Mouse (Mus musculus) left cerebral cortex, postnatal 14 days (tissue): ENCODE results near the gene Dtx4. TPM values are rescaled to one million over a fixed set of nuclear protein-coding genes. Genes with fewer than 3 reads are reported as not detected.
"Not testable (repeated sequence)": the region's sequence is repeated elsewhere in the genome, so short reads cannot be mapped to it uniquely, and the experiment has no call there.

Experiments
- DNase-seq, 2 experiments: peaks; one replicate each; pipeline ENCODE4 v3.0.0; 2021 to 2022; ENCODE audit warnings: low spot score in 2 of 2, mixed read lengths in 1 of 2
- intact Hi-C: fragments of 180-260 bp; cut with DNase I; formaldehyde crosslinking; loops from one replicate; pipeline ENCODE4 v1.15.1; 2025
- long read RNA-seq, 2 experiments: library from polyadenylated mRNA; stranded (forward); transcript quantifications; one replicate each; pipeline ENCODE4 v2.0.0; 2021
- total RNA-seq, 2 experiments: library from RNA; stranded (reverse); gene quantifications; 2 replicates each; pipeline ENCODE4 v1.2.3; 2021

Dtx4 gene
- 10 to 100 TPM; 46.5 to 52.1 TPM for total RNA-seq
- long read RNA-seq, experiment 1, full-length matches to known transcripts = 3 of 22 reads
- long read RNA-seq, experiment 1, partial matches to known transcripts = 17 of 22 reads
- long read RNA-seq, experiment 1, other reads (novel, unspliced or antisense) = 2 of 22 reads
- long read RNA-seq, experiment 2, full-length matches to known transcripts = 5 of 23 reads
- long read RNA-seq, experiment 2, partial matches to known transcripts = 12 of 23 reads
- long read RNA-seq, experiment 2, other reads (novel, unspliced or antisense) = 6 of 23 reads

DNA sequence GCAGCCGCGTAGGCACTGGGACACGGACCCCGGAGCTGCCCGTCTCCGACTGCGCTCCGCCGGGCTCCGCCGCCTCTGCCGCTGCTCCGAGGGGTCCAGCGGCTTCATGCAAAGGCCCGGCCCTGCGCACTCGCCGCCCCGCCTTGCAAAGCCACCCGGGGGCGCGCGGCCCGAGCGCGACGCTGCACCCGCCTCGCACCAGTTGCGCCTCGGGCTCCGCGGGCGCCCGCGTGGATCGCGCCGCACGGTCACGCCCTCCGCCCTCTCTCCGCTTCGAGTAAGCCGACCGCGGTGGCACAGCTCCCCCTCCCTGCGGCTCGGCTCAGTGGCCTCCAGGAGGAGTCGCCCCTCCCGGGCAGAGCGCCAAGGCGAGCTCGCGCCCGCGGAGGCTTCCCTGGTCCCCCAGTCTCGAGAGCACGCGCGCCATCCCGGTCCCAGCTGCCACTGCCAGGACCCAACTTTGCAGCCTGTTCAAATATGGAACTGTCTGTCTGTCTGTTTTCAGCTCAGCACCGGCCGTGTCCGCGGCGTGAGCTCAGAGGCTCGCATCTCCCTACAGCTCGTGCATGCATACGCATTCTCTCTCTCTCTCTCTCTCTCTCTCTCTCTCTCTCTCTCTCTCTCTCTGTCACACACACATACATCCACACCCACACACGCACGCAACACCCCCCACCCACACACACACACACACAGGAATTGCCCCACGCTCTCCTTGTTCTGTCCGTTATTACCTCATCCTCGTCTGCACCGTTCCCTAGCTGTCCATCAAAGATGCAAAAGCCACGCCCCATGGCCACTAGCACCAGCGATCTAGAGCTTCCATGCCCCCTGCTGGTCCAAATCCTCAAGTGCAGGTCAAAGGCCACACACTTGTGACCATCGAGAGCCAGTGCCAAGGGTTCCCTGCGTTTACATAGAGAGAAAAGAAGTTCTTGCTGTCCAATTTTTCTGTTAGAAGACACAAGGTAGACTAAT is at the start of gene Dtx4:
Gene Dtx4, minus strand, starts transcription at position 85 of the 978 bp plus-strand sequence.
- peak; percentile 93 to 96 for DNase-seq
- intact Hi-C loops = loop anchor here (5.0 kb wide), 3 partner anchors 34 to 489 kb away; no protein-coding TSS in a partner anchor

DNA sequence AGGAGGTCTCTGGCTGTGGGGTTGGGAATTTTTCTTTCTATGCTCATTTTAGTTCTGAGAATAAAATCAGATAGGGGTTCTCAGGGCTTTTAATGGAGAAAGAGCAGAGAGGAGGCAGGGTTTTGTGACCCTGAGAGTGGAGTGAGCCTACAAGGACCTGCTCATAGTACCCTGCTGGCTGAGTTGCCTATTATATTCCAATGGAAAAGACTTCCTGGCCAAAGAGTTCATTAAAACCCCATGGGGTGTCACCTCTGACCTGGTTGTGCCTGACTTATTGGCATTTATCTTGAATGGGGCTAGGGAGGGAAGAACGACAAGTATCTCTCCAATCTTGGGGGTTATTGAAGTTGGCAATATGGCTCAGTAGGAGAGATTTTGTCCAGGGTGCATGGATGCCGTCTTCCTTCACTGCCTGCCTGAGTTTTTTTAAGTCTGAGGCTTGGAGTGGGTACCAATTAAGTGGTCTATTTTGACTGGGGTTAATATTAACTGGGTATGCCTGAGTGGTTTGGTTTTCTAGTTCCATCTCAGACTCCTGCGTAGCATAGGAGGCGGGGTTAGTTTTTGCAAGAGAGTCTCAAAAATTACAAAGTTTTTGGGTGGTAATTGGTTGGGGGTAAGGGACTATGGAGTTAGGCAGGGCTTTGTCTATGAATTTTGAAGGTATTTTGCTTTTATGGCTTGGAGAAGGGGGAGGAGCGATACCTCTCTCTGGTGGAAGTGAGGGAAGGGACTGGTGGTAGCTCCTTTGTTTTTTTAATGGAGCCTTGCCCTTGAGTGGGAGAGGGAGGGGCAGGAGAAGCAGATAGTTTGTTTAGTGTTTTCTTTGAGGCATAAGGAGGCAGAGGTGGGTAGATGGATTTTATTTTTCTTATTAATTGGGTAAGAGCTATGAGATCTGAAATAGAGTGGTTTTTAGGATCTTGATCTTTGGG is 49.0 kb upstream of the Dtx4 start:
- intact Hi-C loops = no loop called here
- DNase-seq = no peak

DNA sequence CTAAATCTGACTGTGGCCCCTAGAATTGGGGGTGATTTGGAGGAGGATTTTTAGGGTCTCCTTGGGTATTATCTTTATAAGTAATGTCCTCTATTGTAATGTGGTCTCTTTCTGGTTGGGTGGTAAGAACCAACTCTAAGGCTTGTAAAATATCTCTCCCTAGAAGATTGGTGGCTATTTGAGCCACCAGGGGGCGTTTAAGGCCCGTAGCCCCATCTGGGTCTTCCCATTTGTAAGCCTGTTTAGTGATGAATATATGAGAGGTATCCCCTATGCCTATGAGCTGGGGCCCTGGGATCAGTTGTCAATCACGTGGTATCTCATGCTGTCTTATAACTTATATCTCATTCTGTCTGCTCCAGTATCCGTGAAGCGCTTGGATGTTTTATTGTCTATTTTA is 47.9 kb upstream of the Dtx4 start:
- no peak for DNase-seq
- intact Hi-C loops = no loop called here

DNA sequence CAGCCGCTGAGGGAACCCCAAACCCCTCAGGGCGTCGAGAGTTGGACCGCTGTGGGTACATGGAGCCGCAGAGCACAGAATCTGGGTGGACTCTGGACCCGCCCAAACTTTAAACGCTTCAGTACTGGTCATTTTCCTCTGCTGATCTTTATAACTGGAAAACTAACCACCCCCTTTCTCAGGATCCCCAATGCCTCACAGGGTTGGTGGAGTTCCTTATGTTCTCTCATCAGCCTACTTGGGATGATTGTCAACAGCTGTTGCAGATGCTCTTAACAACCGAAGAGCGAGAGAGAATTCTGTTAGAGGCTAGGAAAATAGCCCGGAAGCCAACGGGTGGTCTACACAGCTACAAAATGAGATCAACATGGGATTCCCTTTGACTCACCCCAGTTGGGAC is 44.2 kb upstream of the Dtx4 start, which contains the start of gene Fam111a:
Gene Fam111a, plus strand, starts transcription at position 301 of the 400 bp plus-strand sequence.
- DNase-seq, intact Hi-C loops: not testable (repeated sequence)

DNA sequence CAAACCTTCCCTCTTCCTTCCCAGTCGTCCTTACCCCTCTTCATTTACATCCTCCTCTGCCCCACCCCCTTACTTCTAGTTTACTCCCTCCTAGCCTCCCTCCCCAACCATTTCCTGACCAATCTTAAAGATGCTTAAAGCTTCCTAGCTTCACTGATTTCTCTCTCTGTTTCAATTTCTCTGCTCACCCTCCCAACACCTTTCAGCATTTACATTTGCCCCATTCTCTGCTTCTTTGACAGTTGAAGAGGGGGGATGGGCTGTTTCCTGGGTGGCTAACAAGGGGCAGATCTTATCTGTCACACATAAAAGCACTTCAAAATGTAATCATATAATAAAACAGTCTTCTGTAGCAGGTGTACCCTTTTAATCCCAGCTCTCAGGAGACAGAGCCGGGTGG is 40.4 kb upstream of the Dtx4 start:
- no peak for DNase-seq
- intact Hi-C loops = no loop called here

DNA sequence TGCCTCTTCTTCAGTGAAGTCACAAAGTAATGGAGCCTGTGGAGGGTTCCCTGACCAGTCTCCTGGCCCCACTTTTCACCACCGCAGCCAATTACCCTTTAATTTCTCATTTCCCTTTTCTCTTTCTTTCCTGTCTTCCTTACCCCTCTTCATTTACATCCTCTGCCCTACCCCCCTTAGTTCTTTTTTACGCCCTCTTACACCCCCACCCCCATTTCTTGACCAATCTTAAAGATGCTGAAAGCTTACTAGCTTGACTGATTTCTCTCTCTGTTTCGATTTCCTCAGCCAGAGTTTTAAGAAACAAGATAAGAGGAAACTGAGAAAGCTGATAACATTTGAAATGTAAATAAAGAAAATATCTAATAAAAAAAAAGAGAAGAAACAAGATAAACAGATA is 39.5 kb upstream of the Dtx4 start:
- DNase-seq = no peak
- intact Hi-C loops = no loop called here

DNA sequence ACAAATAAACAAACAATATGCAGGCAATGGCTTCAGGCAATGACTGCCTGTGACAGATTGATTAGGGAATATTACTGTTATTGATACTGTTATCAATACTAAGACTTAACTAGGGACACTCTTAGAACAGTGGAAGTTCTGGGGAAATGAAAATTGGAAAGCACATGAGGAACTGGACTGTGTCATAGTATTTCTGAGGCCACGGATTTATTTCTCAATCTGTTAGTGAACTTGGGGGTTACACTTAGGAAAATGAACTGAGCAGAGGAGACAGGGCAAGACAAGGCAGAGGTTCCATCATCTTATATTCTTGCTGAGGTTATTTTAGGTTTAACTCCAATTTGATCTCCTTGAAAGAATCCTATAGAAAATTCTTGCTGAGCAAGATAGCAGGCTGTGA is 38.7 kb upstream of the Dtx4 start:
- intact Hi-C loops = no loop called here
- no peak for DNase-seq

DNA sequence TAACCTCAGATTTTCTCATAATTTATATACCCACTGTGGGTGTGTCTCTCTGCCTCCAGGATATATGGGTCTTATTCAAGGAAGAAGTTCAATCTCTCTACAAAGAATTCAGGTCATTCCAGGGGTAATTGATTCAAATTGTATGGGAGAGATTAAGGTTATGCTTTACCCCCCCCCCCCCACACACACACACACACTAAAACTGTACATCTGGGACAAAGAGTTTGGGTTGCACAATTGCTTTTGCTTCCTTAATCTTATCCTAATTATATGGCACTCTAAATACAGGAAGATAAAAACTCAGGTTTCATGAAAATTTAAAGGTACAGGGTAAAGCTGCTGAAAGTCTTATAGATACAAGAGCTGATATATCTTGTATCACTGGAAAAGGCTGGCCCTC is 35.9 kb upstream of the Dtx4 start:
- DNase-seq = no peak
- intact Hi-C loops = no loop called here

DNA sequence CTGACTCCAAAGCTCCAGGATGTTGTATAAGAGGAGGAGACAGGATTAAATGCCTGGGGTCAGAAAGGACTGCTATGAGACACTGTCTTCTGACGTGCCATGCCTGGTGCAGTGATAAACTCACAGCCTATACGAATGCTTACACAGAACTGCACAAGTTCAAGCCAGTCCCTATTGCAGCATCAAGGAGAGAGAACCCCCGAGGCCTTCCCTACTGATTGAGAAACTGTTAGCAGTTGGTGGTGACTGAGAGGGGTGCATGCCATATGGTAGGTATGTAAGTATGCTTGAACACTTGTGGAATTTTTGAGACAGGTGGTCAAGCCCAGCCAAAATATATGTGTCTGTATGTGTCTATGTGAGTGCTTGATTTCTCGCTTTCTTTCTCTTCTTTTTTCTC is 22.1 kb upstream of the Dtx4 start:
- intact Hi-C loops = no loop called here
- DNase-seq = no peak

DNA sequence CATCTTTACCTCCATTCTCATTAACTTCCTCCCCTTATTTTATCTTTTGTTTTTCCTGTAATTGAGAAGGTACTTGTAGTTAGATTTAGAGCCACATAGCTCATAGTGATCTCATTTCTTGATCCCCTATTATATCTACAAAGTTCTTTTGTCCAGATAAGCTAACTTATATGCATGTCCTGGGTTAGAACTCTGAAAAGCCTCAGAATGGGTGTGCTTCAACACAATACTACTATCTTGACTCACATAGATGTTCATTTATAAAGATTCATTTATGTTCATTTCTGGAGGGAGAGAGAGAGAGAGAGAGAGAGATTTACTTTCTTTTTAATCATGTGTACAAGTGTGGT is 17.3 kb upstream of the Dtx4 start:
- intact Hi-C loops = loop anchor here (5.0 to 10.0 kb wide), 3 partner anchors 279 to 1296 kb away; partner anchors contain the start of genes Lpxn, Olfr1499 and Zfp91
- no peak for DNase-seq

DNA sequence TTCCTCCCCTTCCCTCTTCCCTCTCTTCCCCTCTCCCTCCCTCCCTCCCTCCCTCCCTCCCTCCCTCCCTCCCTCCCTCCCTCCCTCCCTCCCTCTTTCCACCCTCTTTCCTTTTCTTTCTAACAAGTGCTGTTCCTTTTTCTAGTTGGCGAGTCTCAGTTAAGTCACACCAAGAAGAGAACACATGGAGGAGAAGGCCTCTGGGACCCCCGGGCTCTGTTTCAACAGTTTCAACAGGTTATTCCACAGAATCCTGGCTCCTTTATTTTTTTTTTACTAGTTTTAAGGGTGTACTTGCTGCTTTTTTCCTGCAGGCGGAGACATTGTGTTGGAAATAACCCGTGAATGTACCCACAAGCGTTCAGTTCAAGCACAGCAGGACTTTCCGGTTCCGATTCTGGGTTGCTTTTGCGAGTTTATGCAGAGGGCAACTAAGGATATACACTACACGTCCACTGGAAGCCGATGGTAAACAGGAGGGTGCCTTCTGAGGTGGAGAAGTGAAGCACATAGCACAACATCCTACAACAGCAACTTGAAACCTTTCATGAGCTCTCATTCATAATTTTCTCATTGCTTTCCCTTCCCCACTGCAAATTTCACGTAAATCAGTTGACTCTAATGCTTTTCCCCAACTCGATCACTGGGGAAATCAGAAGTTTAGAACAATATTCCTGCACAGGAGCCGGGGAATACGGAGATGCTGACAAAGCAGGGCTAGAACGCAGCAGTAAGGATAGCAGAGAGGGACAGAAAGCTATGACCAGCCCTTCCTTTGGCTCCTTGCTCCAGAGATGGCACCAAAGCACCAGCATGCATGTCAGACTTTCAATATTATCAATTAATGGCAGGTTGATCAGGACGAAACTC is 16.7 kb upstream of the Dtx4 start:
- intact Hi-C loops = loop anchor here (1.0 to 10.0 kb wide), 4 partner anchors 74 to 1297 kb away; partner anchors contain the start of genes Lpxn, Olfr1499 and Zfp91

DNA sequence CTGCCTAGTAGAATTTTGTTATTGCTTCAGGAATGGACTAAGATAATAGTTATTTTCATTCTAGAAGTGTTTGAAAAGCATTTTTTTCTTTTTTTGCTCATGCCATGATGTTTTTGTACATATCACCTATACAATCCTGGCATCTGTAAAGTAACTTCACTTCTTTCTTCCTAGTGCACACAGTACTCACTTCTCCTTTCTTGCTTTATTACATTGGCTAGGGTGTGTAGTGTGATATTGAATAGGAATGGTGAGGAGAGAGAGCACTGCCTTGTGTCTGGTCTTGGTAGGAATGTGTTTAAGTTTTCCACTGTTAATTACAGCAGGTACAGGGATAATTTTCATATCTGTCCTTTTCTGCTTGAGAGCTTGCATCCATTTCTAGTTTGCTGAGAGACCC is 13.4 kb upstream of the Dtx4 start:
- intact Hi-C loops = loop anchor here (5.0 to 10.0 kb wide), 3 partner anchors 283 to 1300 kb away; partner anchors contain the start of genes Lpxn, Olfr1499 and Zfp91
- DNase-seq = no peak

More for the DNA sequence above, 16.7 kb upstream of the Dtx4 start:
- DNase-seq = peak; percentile 69 to 72

DNA sequence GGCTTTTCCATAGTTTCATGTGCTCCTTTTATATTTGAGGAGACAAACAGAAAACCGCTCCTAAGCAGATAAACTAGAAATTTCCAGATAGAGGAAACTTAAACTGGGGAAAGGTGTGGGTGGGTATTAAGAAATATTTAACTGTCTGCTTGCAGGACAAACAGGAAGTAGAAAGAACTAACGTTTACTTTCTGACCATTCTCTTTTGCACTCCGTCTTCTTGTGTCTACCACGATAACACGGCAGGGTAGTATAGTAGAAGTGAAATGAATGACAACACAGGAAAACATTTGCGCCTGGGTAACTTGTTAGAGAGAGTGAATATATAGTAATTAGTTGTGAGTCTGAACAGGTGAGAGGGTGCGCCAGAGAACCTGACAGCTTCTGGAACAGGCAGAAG is 1.5 kb upstream of the Dtx4 start:
- DNase-seq = no peak
- intact Hi-C loops = loop anchor here (5.0 kb wide), 3 partner anchors 35 to 490 kb away; no protein-coding TSS in a partner anchor

DNA sequence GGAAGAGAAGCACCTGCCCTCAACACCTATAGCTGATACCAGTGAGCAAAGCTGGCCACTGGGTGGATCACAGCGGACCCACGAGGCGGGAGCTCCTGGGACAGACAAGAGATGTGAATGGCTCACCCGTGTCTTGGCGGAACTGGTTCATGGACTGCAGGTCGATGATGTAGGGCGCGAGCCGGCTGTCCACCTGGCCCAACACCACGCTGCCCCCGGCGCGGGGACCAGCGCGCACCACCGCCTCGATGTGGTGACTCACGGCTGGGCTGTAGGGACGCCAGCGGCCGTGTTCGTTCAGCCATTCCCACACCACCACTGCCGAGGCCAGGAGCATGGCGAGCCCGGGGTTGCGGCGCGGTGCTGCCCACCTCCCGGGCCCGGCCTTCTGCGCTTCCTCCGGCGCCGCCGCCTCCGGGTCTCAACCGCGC is 358 bp downstream of the Dtx4 start:
- peak; percentile 40 to 53 for DNase-seq
- intact Hi-C loops = loop anchor here (5.0 kb wide), 3 partner anchors 34 to 489 kb away; no protein-coding TSS in a partner anchor

DNA sequence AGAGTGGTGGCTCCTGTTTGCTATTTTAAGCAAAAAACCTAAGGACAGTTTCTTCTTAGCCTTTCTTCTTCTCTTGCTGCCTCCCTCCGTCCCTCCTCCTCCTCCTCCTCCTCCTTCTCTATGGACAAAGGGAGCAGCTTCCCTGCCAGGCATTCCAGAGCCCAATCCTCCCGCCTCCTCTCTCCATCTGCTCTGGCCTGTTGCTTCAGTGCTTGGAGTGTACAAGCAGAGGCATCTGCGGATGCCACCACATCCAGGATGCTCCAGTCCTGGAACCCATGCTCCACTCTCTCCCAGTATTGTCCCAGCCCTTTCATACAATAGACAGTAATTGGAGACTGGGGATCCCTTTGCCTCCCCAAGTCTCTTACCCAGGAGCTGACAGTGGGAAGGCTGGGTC is 1.1 kb downstream of the Dtx4 start:
- DNase-seq = peak; percentile 72 to 84
- intact Hi-C loops = loop anchor here (5.0 kb wide), 3 partner anchors 33 to 488 kb away; no protein-coding TSS in a partner anchor

DNA sequence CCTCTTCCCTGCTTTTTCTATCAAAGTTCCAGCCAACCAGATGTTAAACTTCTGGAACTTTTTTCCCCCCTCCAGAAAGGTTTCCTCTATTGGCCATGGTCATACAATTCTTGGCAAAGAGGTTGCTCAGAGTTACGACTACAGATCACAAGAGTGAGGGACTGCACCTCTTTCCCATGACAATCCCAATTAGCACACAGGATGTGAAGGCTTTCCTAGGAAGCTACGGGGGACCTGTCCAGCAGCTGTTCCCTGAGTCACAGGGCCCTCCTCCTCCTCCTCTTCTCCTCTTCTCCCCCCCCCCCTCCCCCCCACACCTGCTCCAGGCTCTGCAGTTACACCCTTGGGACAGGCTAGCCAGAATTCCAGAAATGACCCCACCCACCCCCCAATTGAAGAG is 1.8 kb downstream of the Dtx4 start:
- intact Hi-C loops = loop anchor here (5.0 kb wide), 1 partner anchor 367 kb away; no protein-coding TSS in a partner anchor
- DNase-seq = no peak

DNA sequence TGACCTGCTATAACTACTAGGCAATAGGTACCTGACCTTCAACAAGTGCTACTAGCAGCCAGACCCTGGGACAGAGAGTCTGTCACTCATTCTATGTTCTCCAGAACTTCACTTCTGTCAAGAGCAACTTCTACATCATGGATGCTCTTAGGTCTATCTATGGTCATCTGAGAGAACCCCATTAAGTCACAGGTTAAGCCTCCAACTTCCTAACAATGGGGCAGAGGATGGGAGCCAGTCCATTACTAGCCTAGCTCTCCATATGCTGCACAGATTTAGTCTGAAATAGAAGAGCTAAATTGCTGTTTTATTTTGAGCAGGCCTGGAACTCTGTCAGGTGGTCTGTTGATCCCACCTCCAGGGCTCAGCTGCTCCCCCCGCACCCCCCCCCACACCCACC is 2.3 kb downstream of the Dtx4 start:
- no peak for DNase-seq
- intact Hi-C loops = loop anchor here (5.0 kb wide), 1 partner anchor 367 kb away; no protein-coding TSS in a partner anchor

DNA sequence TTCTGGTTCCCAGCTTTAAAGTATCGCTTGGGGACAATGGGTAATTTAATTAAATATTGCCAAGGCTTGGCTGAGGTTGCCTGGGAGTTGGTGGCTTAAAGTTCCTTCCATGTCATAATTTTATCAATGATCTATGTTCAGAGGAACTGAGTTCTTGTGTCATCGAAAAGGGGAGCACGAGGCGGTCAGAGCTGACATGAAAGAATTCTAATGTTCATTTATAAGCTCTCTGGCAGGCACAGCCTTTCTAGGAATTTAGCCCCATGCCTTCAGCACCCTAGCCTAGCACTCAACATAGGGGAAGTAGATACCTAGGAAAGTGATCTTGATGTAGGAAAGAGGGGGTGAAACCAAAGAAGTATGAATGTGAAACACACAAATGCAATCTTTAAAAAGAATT is 2.9 kb downstream of the Dtx4 start:
- DNase-seq = no peak
- intact Hi-C loops = loop anchor here (5.0 kb wide), 1 partner anchor 366 kb away; no protein-coding TSS in a partner anchor
